In genomic region chr11:98400161-98400726, GRCm38 (mm10) we compare ENCODE assay signal across 8 mouse cellular contexts. TPM values are rescaled to one million over a fixed set of nuclear protein-coding genes. Genes with fewer than 3 reads are reported as not detected.
DNase-seq lines count a peak whose midpoint lies in the region; ATAC-seq lines count a peak whose summit lies in the region.

TSS of gene Pgap3 (minus strand) at chr11:98400490.

- peak within 1 kb of the TSS; percentile 83 for H3K9ac ChIP-seq in heart, embryonic 13.5 days
- peak within 1 kb of the TSS; percentile 79 for H3K9ac ChIP-seq in liver, embryonic 13.5 days
- H3K9ac ChIP-seq in stomach, embryonic 16.5 days (ENCODE audit: low read length), result peak within 1 kb of the TSS; percentile 86

- H3K4me2 ChIP-seq in heart, embryonic 13.5 days, result peak within 1 kb of the TSS; percentile 89
- peak within 1 kb of the TSS; percentile 79 for H3K4me2 ChIP-seq in liver, embryonic 13.5 days
- H3K4me2 ChIP-seq in stomach, embryonic 16.5 days (ENCODE audit: low read depth, low read length), result peak within 1 kb of the TSS; percentile 53

- H3K4me3 ChIP-seq in heart, embryonic 13.5 days, result peak within 1 kb of the TSS; percentile 67
- H3K4me3 ChIP-seq in liver, embryonic 13.5 days (replicated peaks), result peak within 1 kb of the TSS; percentile 84
- peak within 1 kb of the TSS; percentile 72 for H3K4me3 ChIP-seq in stomach, embryonic 16.5 days (replicated peaks; ENCODE audit: low read length)

- WGBS in heart, embryonic 13.5 days, result under 1% methylated on average over 40 of the region's 40 CpGs
- WGBS in liver, embryonic 13.5 days (ENCODE audit: insufficient replicate concordance), result under 1% methylated on average over 40 of the region's 40 CpGs
- WGBS in stomach, embryonic 16.5 days, result under 1% methylated on average over 40 of the region's 40 CpGs

- peak; percentile 93 for DNase-seq in CD4-positive helper T cell, adult 2 months (ENCODE audit: low read depth, low spot score)
- DNase-seq in brain, embryonic 18.5 days (ENCODE audit: low read depth, low spot score), result peak; percentile 81
- DNase-seq in kidney, postnatal 14 days, result peak; percentile 93
- DNase-seq in liver, embryonic 13.5 days, result peak; percentile 75
- peak; percentile 94 for DNase-seq in neural tube, embryonic 10.5 days (ENCODE audit: extremely low spot score, low spot score)

- peaks cover 3% of the 10 kb centered on the region; the same call in 1 of the 2 replicates for H3K27me3 ChIP-seq in heart, embryonic 13.5 days (replicated peaks)
- peaks cover 9% of the 10 kb centered on the region; the same call in 1 of the 2 replicates for H3K27me3 ChIP-seq in liver, embryonic 13.5 days
- no peaks in the 10 kb centered on the region for H3K27me3 ChIP-seq in stomach, embryonic 16.5 days (ENCODE audit: control insufficient read depth, insufficient read depth, low read length)

- no peaks in the 10 kb centered on the region for H3K9me3 ChIP-seq in heart, embryonic 13.5 days
- no peaks in the 10 kb centered on the region for H3K9me3 ChIP-seq in liver, embryonic 13.5 days (replicated peaks)
- H3K9me3 ChIP-seq in stomach, embryonic 16.5 days (replicated peaks; ENCODE audit: control insufficient read depth, low read length), result no peaks in the 10 kb centered on the region

- H3K4me1 ChIP-seq in heart, embryonic 13.5 days, result peaks cover 23% of the 10 kb centered on the region
- H3K4me1 ChIP-seq in liver, embryonic 13.5 days (replicated peaks), result peaks cover 21% of the 10 kb centered on the region
- H3K4me1 ChIP-seq in stomach, embryonic 16.5 days (ENCODE audit: control insufficient read depth, insufficient read depth, low read length), result peaks cover 13% of the 10 kb centered on the region

- H3K27ac ChIP-seq in heart, embryonic 13.5 days (replicated peaks), result peak within 1 kb of the TSS; percentile 93
- peak within 1 kb of the TSS; percentile 90 for H3K27ac ChIP-seq in liver, embryonic 13.5 days
- peak within 1 kb of the TSS; percentile 97 for H3K27ac ChIP-seq in stomach, embryonic 16.5 days (ENCODE audit: low read length)

- peak; percentile 91 for ATAC-seq in erythroid progenitor cell, adult 5-6 weeks (replicated peaks; ENCODE audit: low FRiP score, poor library complexity, severe bottlenecking)
- peak; percentile 48; the same call in 1 of the 2 replicates for ATAC-seq in heart, embryonic 13.5 days (ENCODE audit: extremely low read depth, insufficient number of reproducible peaks, low FRiP score, low TSS enrichment)
- peak; percentile 80 for ATAC-seq in liver, embryonic 13.5 days (ENCODE audit: low read depth)
- ATAC-seq in stomach, embryonic 16.5 days (ENCODE audit: insufficient read depth, low FRiP score), result peak; percentile 87

- peaks cover 18% of the 10 kb centered on the region for H3K36me3 ChIP-seq in heart, embryonic 13.5 days
- 0 out of 2 replicates have a peak, but pooled peaks cover 2% of the 10 kb centered on the region for H3K36me3 ChIP-seq in liver, embryonic 13.5 days
- H3K36me3 ChIP-seq in stomach, embryonic 16.5 days (ENCODE audit: control insufficient read depth, insufficient read depth, low read length), result no peaks in the 10 kb centered on the region

RNA-seq across cellular contexts. Expression of gene Pgap3, which starts in this region (rescaled TPM):
- 2.2 and 3.4 TPM in 2 replicates for total RNA-seq in erythroid progenitor cell, adult 5-6 weeks (2015; ENCODE audit: low replicate concordance)
- total RNA-seq in erythroid progenitor cell, adult 5-6 weeks (2017; ENCODE audit: low replicate concordance), result 1.3 and 2.4 TPM in 2 replicates
- polyA plus RNA-seq in heart, embryonic 13.5 days (2015; fragmentation: Nextera tagmentation; extraction: Ambion mirVana), result 19.0 and 19.1 TPM in 2 replicates
- 3.1 and 3.8 TPM in 2 replicates for polyA plus RNA-seq in liver, embryonic 13.5 days (2015; fragmentation: Nextera tagmentation; extraction: Ambion mirVana)
- 16.4 and 17.0 TPM in 2 replicates for polyA plus RNA-seq in stomach, embryonic 16.5 days (2015; fragmentation: Nextera tagmentation; extraction: Ambion mirVana)

Comparison
In these comparisons a context has a peak if more than half of its experiments do, and no peak if none do; other contexts are left out.
1. Peak in every context shown above with its lines: DNase-seq, ATAC-seq, H3K4me3 ChIP-seq and H3K27ac ChIP-seq.